Mouse (Mus musculus): ENCODE measurements around the gene Napa.

Napa gene

GRCm38 (mm10) chr7:16098021-16099017 lies at the start of gene Napa:
Gene Napa, plus strand, starts transcription at chr7:16098458.
- peak; percentile 98 for DNase-seq

- peak in 1 of 2 experiments; percentile 35 for DNase-seq
Observed at GRCm38 (mm10) chr7:16048675-16049575, 49.3 kb upstream of the Napa start.

GRCm38 (mm10) chr7:16049576-16049915 lies 48.7 kb upstream of the Napa start:
- DNase-seq = peak; percentile 56 to 59

- DNase-seq = no peak
Observed at GRCm38 (mm10) chr7:16050600-16050999, 47.7 kb upstream of the Napa start.

GRCm38 (mm10) chr7:16051883-16052595 lies 46.2 kb upstream of the Napa start:
- DNase-seq = peak; percentile 86 to 87

- DNase-seq = peak; percentile 96 to 97
Observed at GRCm38 (mm10) chr7:16052684-16053083, 45.6 kb upstream of the Napa start.

- DNase-seq = no peak
Observed at GRCm38 (mm10) chr7:16053105-16053504, 45.2 kb upstream of the Napa start.

GRCm38 (mm10) chr7:16054966-16055365 lies 43.3 kb upstream of the Napa start:
- peak; percentile 56 to 57 for DNase-seq

- DNase-seq = peak; percentile 66 to 79
Observed at GRCm38 (mm10) chr7:16055665-16056064, 42.6 kb upstream of the Napa start.

GRCm38 (mm10) chr7:16056459-16057135 lies 41.7 kb upstream of the Napa start:
- peak; percentile 70 to 75 for DNase-seq

GRCm38 (mm10) chr7:16057136-16057534 lies 41.1 kb upstream of the Napa start:
- peak; percentile 64 to 74 for DNase-seq

GRCm38 (mm10) chr7:16061219-16062098 lies 36.8 kb upstream of the Napa start, which contains the start of gene Zfp541:
Gene Zfp541, plus strand, starts transcription at chr7:16061814.
- DNase-seq = no peak

- DNase-seq = no peak
Observed at GRCm38 (mm10) chr7:16062099-16062420, 36.2 kb upstream of the Napa start.

GRCm38 (mm10) chr7:16063490-16063889 lies 34.8 kb upstream of the Napa start:
- DNase-seq = peak; percentile 67 to 69

- no peak for DNase-seq
Observed at GRCm38 (mm10) chr7:16070846-16071245, 27.4 kb upstream of the Napa start.

- DNase-seq = no peak
Observed at GRCm38 (mm10) chr7:16071906-16072305, 26.4 kb upstream of the Napa start.

GRCm38 (mm10) chr7:16079947-16080346 lies 18.3 kb upstream of the Napa start:
- no peak for DNase-seq

GRCm38 (mm10) chr7:16080581-16080980 lies 17.7 kb upstream of the Napa start:
- DNase-seq = no peak

GRCm38 (mm10) chr7:16083361-16083760 lies 14.9 kb upstream of the Napa start:
- DNase-seq = no peak

GRCm38 (mm10) chr7:16087587-16087986 lies 10.7 kb upstream of the Napa start:
- DNase-seq = no peak

GRCm38 (mm10) chr7:16094592-16094991 lies 3.7 kb upstream of the Napa start:
- DNase-seq = no peak

Measured in B cell, adult 2 months (primary cell).